Mouse (Mus musculus): ENCODE measurements around the gene Cyp51.

- no peak for TF ChIP-seq POLR2A (IDR thresholded peaks at IDR 0.05; ENCODE audit: low read depth, low read length)
- TF ChIP-seq CTCF (IDR thresholded peaks at IDR 0.05; ENCODE audit: extremely low read depth, insufficient read depth, insufficient read length, insufficient replicate concordance), result no peak
These were observed 37.3 kb downstream of the Cyp51 start for GRCm38 (mm10) chr5:4067203-4067602.
